Mouse (Mus musculus) lung, embryonic 16.5 days (tissue): ENCODE data around the gene Phlpp1. TPM values are rescaled to one million over a fixed set of nuclear protein-coding genes. Genes with fewer than 3 reads are reported as not detected.

ENCODE experiments used
- ATAC-seq: fragments of 200-750 bp; cut with Nextera tagmentation; 2 replicates; pipeline ENCODE4 v1.8.0; 2017; ENCODE audit warnings: low read depth, mild to moderate bottlenecking, moderate library complexity
- H3K27ac ChIP-seq: fragments of 300-500 bp; sonication (generic); 2 replicates; pipeline ENCODE4 v1.5.1; 2014; ENCODE audit warnings: mild to moderate bottlenecking, control low read depth, low read length
- H3K27me3 ChIP-seq: fragments of 300-500 bp; sonication (generic); 2 replicates; pipeline ENCODE4 v1.6.1; 2014; ENCODE audit warnings: low read depth, low read length, mixed read lengths; ENCODE audit not compliant: control insufficient read depth, insufficient read depth
- H3K36me3 ChIP-seq: fragments of 300-500 bp; sonication (generic); 2 replicates; pipeline ENCODE4 v1.6.1; 2014; ENCODE audit warnings: low read length; ENCODE audit not compliant: control insufficient read depth, insufficient read depth
- H3K4me1 ChIP-seq: fragments of 300-500 bp; sonication (generic); replicated peaks from 2 replicates; pipeline ENCODE4 v1.6.1; 2014; ENCODE audit warnings: low read length, mixed read lengths; ENCODE audit not compliant: control insufficient read depth, insufficient read depth
- H3K4me2 ChIP-seq: fragments of 300-500 bp; sonication (generic); 2 replicates; pipeline ENCODE4 v1.6.1; 2014; ENCODE audit warnings: low read depth, low read length, control low read depth
- H3K4me3 ChIP-seq: fragments of 300-500 bp; sonication (generic); 2 replicates; pipeline ENCODE4 v1.5.1; 2014; ENCODE audit warnings: mild to moderate bottlenecking, low read length, control low read depth
- H3K9ac ChIP-seq: fragments of 300-500 bp; sonication (generic); 2 replicates; pipeline ENCODE4 v1.6.1; 2014; ENCODE audit warnings: low read length, control low read depth
- H3K9me3 ChIP-seq: fragments of 300-500 bp; sonication (generic); 2 replicates; pipeline ENCODE4 v1.6.1; 2016; ENCODE audit warnings: low read length; ENCODE audit not compliant: control insufficient read depth
- WGBS: fragments of 180-500 bp; shearing (Covaris S2); extraction: QIAGEN DNeasy Blood & Tissue Kit; methylation state at CpG from one replicate; pipeline ENCODE4 v1.1.7; 2014; 5-methylcytosine and 5-hydroxymethylcytosine counted together
- polyA plus RNA-seq: library from polyadenylated mRNA; unstranded; fragments of >200 nt; fragmentation: Nextera tagmentation; extraction: Ambion mirVana; gene quantifications from 2 replicates; pipeline ENCODE4 v1.2.1, GENCODE M21; 2015

The Phlpp1 gene
- polyA plus RNA-seq, 1 experiment from 2014 or later = 2.6 TPM

DNA sequence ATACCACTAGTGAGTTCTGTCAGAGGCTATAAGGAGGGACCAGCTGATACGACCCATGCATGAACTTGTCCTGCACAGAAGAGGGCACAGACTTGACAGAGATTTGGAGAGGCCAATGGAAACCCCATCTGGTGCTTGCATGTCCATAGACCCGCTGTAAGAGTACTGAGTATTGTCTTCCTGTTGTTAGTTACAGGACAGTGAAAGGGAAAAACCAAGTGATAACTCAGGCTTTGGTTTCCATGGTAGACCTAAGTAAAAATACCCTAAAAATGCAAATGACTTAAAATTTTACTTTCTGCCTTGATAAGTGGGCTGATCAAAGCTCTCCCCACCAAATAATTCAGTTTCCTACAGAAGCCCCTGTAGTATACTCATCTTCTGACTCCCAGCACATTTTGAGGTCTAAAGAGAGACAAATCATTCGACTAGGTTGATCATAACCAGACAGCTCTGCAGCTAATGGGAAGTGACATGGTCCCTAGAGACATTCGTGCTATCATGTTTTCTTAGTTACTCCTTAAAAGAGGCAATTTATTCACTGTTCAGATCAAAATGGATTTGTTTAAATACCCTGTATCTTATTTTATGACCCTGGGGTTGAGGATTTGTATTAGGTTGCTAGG is 25.9 kb upstream of the Phlpp1 start:
- Histone ChIP-seq H3K27ac (no peak overlapping the region), H3K36me3 (no peaks in the 10 kb centered on the region), H3K4me1 (no peaks in the 10 kb centered on the region), H3K4me2 (no peak overlapping the region), H3K9ac (no peak overlapping the region), H3K4me3 (no peak overlapping the region), H3K27me3 (no peaks in the 10 kb centered on the region), H3K9me3 (no peaks in the 10 kb centered on the region)
- 74% methylated on average over 4 of the region's 4 CpGs for WGBS
- no peak for ATAC-seq

DNA sequence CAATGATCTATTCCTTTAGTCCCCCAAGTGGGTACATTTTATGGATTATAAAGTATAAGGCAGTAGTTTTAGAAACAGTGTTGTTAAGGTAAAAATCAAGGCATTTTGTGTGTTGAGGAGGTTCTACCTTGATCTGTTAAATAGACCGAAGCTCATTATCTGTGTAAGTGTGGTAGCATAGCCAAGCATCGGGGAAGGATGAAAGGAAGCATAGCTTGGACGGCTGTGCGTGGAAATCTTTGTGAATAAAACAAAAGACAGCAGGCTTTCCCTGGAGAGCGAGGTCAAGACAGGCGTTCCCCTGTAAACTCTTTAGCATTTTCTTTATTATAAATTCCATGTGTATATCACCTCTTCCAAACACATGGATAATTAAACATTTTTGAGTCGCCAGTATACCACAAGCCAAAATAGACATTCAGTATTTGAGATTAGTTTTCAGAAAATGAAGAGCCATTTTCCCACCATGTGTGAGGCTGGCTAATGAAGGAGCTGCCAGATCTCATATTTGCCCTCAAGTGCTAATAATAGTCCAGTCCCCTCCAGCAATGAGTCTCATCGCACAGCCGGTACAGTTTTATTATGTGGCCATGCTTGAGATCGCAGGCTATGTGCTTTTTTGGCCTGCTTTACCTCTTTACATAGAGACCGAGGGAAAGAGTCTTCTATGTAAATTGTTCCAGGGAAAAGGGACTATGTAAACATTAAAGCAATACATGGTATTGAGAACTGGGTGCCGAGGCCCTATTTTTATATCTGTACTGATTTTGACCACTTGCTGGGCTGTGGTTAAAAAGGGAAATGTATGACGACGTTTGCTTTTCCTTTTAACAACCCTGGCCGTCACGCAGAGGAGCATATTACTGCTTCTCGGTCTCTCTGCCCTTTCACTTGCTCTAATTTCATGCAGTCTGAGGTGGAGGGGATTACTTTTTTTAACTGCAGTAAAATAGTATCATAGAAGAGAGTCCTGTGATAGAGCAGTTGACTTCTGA is 22.9 kb upstream of the Phlpp1 start:
- no peaks in the 10 kb centered on the region for H3K27me3 ChIP-seq
- no peak overlapping the region for H3K27ac ChIP-seq
- no peak overlapping the region for H3K9ac ChIP-seq
- H3K4me3 ChIP-seq = no peak overlapping the region
- WGBS = 64% methylated on average over 17 of the region's 17 CpGs
- ATAC-seq = no peak
- no peaks in the 10 kb centered on the region for H3K4me1 ChIP-seq
- H3K4me2 ChIP-seq = no peak overlapping the region
- no peaks in the 10 kb centered on the region for H3K9me3 ChIP-seq
- no peaks in the 10 kb centered on the region for H3K36me3 ChIP-seq

DNA sequence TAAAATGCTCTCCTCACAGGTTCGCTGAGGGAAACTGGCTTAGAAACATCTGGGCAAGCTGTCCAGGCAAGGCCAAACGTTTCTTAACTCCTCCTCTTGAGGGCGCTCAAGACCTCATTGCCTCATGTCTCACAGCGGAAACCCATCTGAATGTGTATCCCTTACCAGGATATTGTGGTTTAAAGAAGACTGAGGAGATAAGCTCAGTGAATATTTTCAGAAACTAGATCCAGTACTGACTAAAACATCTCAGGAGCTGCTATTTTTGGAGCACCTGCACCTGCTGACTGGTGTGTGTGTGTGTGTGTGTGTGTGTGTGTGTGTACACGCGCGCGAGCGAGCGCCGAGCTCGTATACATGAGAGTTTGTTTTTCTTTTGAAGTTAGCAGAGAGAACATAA is 19.7 kb upstream of the Phlpp1 start:
- no peaks in the 10 kb centered on the region for H3K4me1 ChIP-seq
- no peak overlapping the region for H3K4me3 ChIP-seq
- no peak for ATAC-seq

DNA sequence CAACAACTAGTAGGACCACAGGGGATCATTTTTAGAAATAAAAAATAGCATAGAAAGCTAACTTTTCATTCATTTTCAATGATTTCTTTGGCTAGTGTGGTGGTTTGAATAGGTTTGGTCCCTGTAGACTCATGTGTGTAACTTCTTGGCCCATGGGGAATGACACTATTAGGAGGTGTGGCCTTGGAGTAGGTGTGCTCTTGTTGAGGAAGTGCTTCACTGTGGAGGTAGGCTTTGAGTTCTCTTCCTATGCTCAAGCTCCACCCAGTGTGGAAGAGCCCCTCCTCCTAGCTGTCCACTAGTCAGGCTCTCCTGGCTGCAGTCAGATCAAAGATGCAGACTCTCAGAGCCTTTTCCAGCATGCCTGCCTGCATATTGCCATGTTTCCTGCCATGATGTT is 18.8 kb upstream of the Phlpp1 start:
- no peaks in the 10 kb centered on the region for H3K36me3 ChIP-seq
- H3K4me3 ChIP-seq = no peak overlapping the region
- no peak overlapping the region for H3K9ac ChIP-seq
- no peaks in the 10 kb centered on the region for H3K27me3 ChIP-seq
- no peak overlapping the region for H3K27ac ChIP-seq
- no peak overlapping the region for H3K4me2 ChIP-seq
- no peak for ATAC-seq
- H3K4me1 ChIP-seq = no peaks in the 10 kb centered on the region
- H3K9me3 ChIP-seq = no peaks in the 10 kb centered on the region

More for the DNA sequence above, 19.7 kb upstream of the Phlpp1 start:
- Histone ChIP-seq H3K4me2 (no peak overlapping the region), H3K27me3 (no peaks in the 10 kb centered on the region), H3K27ac (no peak overlapping the region), H3K9ac (no peak overlapping the region), H3K9me3 (no peaks in the 10 kb centered on the region), H3K36me3 (no peaks in the 10 kb centered on the region)
- 76% methylated on average over 12 of the region's 12 CpGs for WGBS

DNA sequence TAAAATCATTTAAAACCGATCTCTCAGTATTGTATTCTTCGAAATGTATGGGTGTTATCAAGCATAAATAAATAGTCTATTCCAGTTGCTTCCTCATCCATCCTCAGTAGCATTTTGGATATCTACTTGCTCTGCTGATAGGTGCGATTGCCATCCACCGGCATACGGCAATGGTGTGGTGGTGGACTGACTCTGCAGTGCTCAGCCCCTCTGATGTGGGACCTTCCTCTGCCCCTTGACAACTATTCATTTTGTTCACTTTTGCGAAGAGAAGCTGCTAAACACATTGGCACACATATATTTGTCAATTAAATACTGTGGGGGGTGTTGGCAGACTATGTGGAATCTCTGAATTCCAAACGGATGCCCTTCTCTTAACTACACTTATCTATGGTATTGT is 17.0 kb upstream of the Phlpp1 start:
- no peak overlapping the region for H3K9ac ChIP-seq
- no peaks in the 10 kb centered on the region for H3K9me3 ChIP-seq
- H3K4me3 ChIP-seq = no peak overlapping the region
- no peaks in the 10 kb centered on the region for H3K27me3 ChIP-seq
- H3K27ac ChIP-seq = no peak overlapping the region
- no peak overlapping the region for H3K4me2 ChIP-seq
- WGBS = 76% methylated on average over 7 of the region's 7 CpGs
- ATAC-seq = no peak
- H3K36me3 ChIP-seq = no peaks in the 10 kb centered on the region
- H3K4me1 ChIP-seq = no peaks in the 10 kb centered on the region

DNA sequence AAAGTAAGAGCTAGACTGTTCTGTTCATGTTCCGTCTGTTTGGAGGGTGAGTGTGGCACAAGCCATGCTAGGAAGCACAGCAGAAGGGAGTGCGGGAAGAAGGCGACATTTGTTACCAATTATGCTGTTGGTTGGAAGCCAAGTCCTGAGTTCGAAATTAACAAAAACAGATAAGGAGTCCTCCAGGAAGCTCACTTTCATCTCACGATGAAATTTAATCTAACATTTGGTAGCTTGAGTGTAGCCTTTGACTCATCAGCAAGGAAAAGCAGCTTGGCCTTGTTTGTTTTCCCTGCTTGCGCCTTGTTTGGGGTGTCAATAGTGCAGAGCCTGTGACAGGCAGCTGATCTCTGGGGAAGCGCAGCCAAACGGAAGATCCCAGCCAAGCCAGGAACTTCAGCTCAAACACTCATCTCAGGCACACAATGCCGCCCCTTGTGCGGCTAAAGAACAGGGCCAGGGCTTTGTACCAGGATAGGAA is 16.4 kb upstream of the Phlpp1 start:
- Histone ChIP-seq H3K9me3 (no peaks in the 10 kb centered on the region), H3K27ac (no peak overlapping the region), H3K36me3 (no peaks in the 10 kb centered on the region), H3K4me2 (no peak overlapping the region), H3K4me3 (no peak overlapping the region), H3K9ac (no peak overlapping the region), H3K27me3 (no peaks in the 10 kb centered on the region), H3K4me1 (no peaks in the 10 kb centered on the region)
- no peak for ATAC-seq
- WGBS = 37% methylated on average over 10 of the region's 10 CpGs

DNA sequence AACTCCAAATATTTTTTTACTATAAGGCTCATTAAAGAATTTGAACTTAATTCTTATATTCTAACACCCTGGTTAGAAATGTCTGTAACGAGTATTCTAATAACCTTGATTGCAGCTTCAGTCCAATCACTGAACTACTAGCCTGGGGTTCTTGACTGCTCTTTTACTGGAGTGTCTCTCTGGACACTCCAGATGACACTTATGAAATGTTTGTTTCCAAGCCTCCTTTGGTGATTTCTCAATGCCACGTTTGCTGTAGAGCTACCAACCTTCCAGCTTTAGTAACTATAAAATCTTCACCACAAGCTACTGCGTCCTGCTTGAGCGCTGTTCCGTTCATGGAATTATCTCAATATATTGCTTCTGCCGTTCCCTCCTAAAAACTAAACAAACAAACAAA is 15.8 kb upstream of the Phlpp1 start:
- Histone ChIP-seq H3K36me3 (no peaks in the 10 kb centered on the region), H3K4me1 (no peaks in the 10 kb centered on the region), H3K9ac (no peak overlapping the region), H3K4me3 (no peak overlapping the region), H3K9me3 (no peaks in the 10 kb centered on the region), H3K27me3 (no peaks in the 10 kb centered on the region), H3K27ac (no peak overlapping the region), H3K4me2 (no peak overlapping the region)
- WGBS = 73% methylated on average over 6 of the region's 6 CpGs
- ATAC-seq = no peak

DNA sequence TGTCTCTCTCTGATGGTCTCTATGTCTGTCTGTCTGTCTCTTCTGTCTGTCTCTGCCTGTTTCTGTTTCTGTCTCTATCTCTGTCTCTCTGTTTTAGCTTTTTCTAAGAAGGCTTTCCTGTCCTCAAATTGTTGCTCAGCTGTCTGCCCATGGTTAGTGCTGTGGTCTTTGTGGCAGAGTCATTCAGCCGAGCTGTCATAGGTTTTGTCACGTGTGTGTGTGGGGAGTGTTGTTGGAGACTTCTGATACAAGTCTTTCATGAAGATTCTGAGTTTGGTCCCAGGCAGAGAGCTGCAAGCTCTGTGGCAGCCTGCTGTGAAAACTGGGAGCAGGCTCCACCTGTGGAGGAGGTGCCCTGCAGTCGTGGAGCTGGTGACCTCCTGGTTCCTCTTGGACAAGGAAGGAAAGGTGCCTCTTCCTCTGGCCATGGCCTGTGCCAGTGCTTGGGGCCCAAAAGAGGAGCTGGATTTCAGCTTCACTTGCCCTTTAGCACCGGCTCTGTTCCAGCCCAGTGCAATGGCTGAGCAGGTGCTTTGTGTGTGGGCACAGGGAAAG is 13.5 kb upstream of the Phlpp1 start:
- Histone ChIP-seq H3K4me2 (no peak overlapping the region), H3K9me3 (no peaks in the 10 kb centered on the region), H3K27ac (no peak overlapping the region), H3K36me3 (no peaks in the 10 kb centered on the region), H3K4me1 (no peaks in the 10 kb centered on the region), H3K4me3 (no peak overlapping the region), H3K9ac (no peak overlapping the region), H3K27me3 (no peaks in the 10 kb centered on the region)
- no peak for ATAC-seq
- WGBS = 56% methylated on average over 4 of the region's 4 CpGs

DNA sequence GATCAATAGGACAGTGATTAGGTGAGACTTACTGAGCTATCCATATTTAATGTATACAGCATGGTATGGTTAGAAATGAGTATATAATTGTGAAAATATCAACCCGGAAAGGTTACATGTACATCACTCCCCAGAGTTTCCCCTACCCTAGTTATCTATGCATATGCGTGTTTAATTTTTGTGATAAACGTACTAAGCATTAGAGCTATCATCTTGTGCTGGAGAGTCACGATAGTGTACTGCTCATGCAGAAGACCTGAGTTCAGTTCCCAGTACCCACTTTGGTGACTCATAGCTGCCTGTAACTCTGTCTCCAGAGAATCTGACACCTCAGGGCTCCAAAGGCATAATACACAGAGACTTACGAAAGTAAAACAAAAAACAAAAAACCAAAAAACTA is 11.9 kb upstream of the Phlpp1 start:
- Histone ChIP-seq H3K4me3 (no peak overlapping the region), H3K27ac (no peak overlapping the region), H3K4me1 (no peaks in the 10 kb centered on the region), H3K9me3 (no peaks in the 10 kb centered on the region), H3K27me3 (no peaks in the 10 kb centered on the region), H3K9ac (no peak overlapping the region), H3K36me3 (no peaks in the 10 kb centered on the region), H3K4me2 (no peak overlapping the region)
- ATAC-seq = no peak
- WGBS = 89% methylated on average over 5 of the region's 5 CpGs
